Mouse (Mus musculus) left cerebral cortex, adult 18-20 months (tissue): ENCODE measurements around the gene Erich3. TPM values are rescaled to one million over a fixed set of nuclear protein-coding genes. Genes with fewer than 3 reads are reported as not detected.
"Not testable (repeated sequence)": the region's sequence is repeated elsewhere in the genome, so short reads cannot be mapped to it uniquely, and the experiment has no call there.

Experiments used
- DNase-seq, 2 experiments: peaks; one replicate each; pipeline ENCODE4 v3.0.0; 2021 to 2022; ENCODE audit warnings: low spot score in 2 of 2, mixed read lengths in 1 of 2
- long read RNA-seq, 2 experiments: library from polyadenylated mRNA; stranded (forward); transcript quantifications; one replicate each; pipeline ENCODE4 v2.0.0; 2021
- total RNA-seq, 2 experiments: library from RNA; stranded (reverse); gene quantifications; 2 replicates each; pipeline ENCODE4 v1.2.3; 2021

Gene Erich3
- total RNA-seq: 10 to 100 TPM; 11.0 to 12.2 TPM
- long read RNA-seq, experiment 1, partial matches to known transcripts: 1 of 5 reads
- long read RNA-seq, experiment 1, other reads (novel, unspliced or antisense): 0 of 5 reads
- long read RNA-seq, experiment 2, partial matches to known transcripts: 0 of 3 reads
- long read RNA-seq, experiment 2, other reads (novel, unspliced or antisense): 2 of 3 reads

GRCm38 (mm10) chr3:154663545-154663944 is at the start of gene Erich3:
Gene Erich3, plus strand, starts transcription at chr3:154663859.
- DNase-seq: no peak

DNA sequence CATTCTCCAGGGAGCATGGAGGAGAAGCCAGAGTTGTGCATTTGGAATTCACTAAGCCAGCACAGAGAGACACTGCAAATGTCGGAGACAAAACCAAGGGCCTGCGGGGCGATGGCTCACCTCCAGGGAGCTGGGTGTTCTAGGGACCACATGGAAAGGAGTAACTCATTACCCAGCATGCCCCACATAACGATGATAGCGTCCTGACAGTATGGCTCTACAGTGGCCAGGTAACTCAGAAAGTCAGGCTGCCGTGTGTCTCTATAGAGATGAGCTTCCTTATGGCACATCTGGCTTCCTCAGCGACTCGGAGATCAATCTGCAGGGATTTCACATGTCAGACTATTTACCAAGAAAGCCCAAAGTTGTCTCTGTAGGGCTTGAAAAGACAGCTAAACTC is 48.9 kb upstream of the Erich3 start:
- no peak for DNase-seq

- DNase-seq: no peak
Measured at GRCm38 (mm10) chr3:154615304-154615703, 48.4 kb upstream of the Erich3 start.

- no peak for DNase-seq
Measured at GRCm38 (mm10) chr3:154616106-154616505, 47.6 kb upstream of the Erich3 start.

DNA sequence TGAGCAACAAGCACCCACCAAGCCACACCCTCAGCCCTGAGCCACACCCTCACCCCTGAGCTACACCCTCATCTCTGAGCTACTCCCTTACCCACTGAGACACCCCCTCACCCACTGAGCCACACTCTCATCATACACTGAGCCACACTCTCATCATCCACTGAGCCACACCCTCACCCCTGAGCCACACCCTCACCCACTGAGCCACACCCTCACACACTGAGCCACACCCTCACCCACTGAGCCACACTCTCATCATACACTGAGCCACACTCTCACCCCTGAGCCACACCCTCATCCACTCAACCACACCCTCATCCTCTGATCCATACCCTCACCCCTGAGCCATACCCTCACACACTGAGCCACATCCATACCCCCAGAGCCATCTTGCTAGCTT is 35.4 kb upstream of the Erich3 start:
- no peak for DNase-seq

- DNase-seq: not testable (repeated sequence)
Measured at GRCm38 (mm10) chr3:154631281-154631680, 32.4 kb upstream of the Erich3 start.

DNA sequence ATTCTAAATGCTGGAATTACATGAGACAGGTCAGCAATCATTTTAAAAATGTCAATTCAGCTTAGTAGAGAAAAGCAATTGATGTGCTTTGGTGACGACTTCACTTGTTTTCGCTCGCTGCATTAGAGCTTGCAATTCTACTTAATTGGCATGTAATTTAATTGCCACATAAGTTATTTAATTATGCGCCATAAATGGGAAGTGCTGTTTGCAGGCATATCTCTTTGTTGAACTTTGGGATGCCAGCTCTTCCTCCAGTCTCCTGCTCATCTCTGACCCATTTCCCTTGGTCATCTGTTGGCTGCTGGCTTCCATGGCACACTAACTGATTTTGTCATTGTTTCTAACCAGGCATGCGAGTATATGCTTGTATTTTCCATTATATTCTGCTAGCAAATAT is 30.6 kb upstream of the Erich3 start:
- DNase-seq: no peak

DNA sequence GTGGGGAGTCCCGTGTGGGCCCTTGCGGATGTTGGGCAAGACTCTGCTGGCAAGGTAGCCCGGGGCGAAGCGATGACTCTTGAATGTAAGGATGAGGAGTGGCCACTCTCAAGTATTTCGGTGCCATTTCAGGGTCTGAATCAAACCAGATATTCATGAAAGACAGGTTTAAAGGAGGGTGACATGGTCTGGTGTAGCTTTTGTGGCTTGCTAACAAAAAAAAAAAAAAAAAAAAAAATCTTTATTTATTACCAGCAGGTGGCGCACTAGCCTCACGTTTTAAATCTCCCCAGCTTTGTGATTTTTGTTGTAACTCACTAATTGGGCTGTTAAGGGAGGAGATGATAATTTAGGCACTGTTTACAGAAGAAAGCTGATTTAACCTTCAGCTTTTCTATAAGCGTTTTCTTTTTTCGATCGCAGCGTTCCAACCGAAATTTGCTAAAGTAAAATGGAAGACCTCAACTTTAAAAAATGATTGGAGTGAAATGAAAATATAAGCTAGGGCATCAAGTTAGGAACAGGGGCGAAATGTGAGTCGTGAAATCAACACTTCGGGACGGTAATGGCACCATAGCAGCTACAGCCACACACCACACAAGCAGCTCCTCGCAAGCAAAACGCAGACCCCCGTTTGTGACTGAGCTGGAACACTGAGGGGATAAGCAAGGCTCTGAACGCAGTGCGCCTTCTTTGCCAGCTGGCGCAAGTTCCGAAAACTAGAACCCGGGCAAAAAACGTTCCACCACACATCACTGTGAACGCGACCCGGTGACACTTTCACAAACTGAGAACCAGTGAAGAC is 16.8 kb upstream of the Erich3 start:
- DNase-seq: peak in 1 of 2 experiments; percentile 35

DNA sequence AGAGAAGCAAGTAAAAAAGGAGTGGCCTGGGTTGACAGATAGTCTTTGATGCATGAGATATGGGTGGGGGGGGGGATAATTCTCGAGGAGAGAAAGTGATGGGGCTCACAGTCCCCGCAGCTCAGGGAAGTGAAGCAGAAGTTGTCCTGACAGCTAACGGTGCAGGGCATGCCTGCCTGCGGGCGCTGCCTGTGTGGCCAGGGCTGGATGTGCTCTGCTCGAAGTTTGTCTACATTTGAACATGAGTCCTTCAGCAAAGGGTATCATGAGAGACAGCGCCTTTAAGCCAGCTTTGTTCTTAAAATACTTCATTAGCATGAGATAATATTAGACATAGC is 16.2 kb upstream of the Erich3 start:
- DNase-seq: no peak

GRCm38 (mm10) chr3:154649411-154650285 is 14.0 kb upstream of the Erich3 start:
- no peak for DNase-seq

GRCm38 (mm10) chr3:154651192-154651821 is 12.4 kb upstream of the Erich3 start:
- DNase-seq: peak; percentile 51 to 59

GRCm38 (mm10) chr3:154652581-154653420 is 10.9 kb upstream of the Erich3 start:
- DNase-seq: peak; percentile 87 to 89

- no peak for DNase-seq
Measured at GRCm38 (mm10) chr3:154653454-154653853, 10.2 kb upstream of the Erich3 start.

DNA sequence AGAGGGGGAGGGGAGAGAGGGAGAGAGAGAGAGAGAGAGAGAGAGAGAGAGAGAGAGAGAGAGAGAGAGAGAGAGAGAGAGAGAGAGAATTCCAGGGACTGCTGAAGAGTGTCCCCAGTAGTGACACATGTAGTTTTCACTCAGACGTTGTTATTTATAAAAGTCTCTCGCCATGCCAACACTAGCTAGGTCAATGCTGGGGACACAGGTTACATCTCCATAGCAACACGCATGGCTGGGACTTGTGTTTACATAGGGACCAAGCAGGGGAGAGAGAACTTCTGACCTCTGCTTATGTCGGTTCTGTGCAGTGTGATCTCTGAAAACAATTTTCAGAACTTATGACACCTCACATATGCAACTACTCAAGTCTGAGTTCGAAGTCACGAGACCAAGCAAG is 9.4 kb upstream of the Erich3 start:
- no peak for DNase-seq

- no peak for DNase-seq
Measured at GRCm38 (mm10) chr3:154654901-154655300, 8.8 kb upstream of the Erich3 start.

GRCm38 (mm10) chr3:154655711-154656110 is 7.9 kb upstream of the Erich3 start:
- no peak for DNase-seq

GRCm38 (mm10) chr3:154663976-154664581 is 420 bp downstream of the Erich3 start:
- DNase-seq: peak; percentile 72 to 81

GRCm38 (mm10) chr3:154664636-154665035 is 977 bp downstream of the Erich3 start:
- DNase-seq: no peak

GRCm38 (mm10) chr3:154668485-154668884 is 4.8 kb downstream of the Erich3 start:
- DNase-seq: no peak

DNA sequence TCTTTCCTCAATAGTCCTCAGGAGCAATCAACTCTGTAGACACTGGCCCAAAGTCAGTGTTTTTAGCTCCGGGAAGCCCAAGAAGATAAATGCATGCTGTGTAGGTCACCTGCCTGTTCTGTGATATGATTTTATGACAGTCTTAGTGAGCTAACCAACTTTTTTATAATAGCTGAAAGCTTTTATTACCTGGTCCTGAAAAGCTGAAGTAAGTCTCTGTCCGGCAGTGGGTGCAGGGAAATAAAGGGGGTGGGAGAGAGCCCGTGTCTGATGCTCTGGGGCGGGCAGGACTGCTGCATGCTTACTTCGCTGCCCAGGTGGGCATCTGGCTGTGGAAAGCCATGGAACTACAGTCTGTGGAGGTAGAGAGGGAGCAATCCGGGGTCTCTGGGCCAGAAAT is 6.9 kb downstream of the Erich3 start:
- DNase-seq: no peak
